Mouse (Mus musculus) right cerebral cortex, postnatal 36 days (tissue): ENCODE data around the gene Nol9.
"Not testable (repeated sequence)": the region's sequence is repeated elsewhere in the genome, so short reads cannot be mapped to it uniquely, and the experiment has no call there.

Source experiments
- DNase-seq, 2 experiments: peaks; one replicate each; pipeline ENCODE4 v3.0.0; 2022; ENCODE audit warnings: low spot score in 2 of 2, mixed read lengths in 1 of 2

The Nol9 gene

DNA sequence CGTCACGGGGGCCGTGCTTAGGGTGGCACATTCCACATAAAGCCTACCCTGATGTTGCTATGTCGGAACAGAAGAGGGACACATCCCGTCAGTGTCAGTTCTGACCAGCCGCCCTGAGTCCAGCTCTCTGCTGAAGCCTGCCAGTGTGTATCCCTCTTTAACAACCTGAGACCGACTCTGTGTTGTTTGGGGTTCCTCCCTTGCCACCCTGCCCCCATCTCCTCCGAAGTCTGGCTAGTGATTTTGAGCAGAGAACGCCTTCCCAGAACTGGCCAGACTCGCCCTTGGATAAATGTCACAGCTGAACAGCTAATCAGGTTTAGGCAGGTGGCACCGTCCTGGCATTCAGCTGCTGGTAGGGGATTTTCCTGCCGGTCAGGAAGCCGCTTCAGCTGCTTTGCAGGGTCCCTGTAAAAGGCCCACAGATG, 28.4 kb upstream of the Nol9 start:
- no peak for DNase-seq

DNA sequence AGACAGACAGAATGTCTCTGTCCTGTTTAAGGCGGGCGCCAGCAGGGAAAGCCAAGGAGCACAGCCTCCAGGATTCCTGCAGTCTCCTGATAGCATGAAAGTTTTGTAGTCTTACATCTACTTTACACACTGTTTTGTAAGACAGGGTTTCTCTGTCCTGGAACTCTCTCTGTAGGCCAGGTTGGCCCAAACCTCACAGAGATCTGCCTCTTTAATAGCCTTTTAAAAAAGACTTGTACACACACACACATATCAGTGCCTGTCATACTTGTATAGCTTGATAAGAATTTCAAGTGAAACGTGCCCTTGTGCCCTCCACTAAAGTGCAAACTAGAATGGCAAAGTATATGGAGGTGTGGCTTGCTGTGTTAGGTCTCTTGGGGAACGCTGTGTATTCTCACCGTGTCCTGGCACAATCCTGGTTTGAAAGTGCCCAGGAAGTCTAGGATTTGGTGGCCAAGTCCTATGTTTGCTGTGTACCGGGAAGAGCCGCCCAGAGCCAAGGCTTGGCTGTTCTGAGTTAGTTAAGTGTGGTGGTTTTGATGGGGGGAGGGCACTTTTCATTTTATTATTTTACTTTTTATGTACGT, 27.9 kb upstream of the Nol9 start:
- DNase-seq: no peak

DNA sequence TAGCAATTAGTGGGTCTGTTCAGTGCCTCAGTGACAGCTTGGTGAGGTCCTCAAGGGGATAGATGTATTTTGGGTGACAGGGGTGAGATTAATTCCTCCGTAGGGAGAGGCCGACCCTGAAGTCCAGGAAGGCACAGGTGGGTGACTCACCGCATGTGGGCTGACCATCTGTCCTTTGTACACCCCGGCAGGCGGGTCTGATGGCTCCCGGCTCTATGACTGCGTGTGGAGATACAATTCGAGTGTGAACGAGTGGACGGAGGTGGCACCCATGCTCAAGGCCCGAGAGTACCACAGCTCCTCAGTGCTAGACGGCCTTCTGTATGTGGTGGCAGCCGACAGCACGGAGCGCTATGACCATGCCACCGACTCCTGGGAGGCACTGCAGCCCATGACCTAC, 27.0 kb upstream of the Nol9 start:
- DNase-seq: no peak

DNA sequence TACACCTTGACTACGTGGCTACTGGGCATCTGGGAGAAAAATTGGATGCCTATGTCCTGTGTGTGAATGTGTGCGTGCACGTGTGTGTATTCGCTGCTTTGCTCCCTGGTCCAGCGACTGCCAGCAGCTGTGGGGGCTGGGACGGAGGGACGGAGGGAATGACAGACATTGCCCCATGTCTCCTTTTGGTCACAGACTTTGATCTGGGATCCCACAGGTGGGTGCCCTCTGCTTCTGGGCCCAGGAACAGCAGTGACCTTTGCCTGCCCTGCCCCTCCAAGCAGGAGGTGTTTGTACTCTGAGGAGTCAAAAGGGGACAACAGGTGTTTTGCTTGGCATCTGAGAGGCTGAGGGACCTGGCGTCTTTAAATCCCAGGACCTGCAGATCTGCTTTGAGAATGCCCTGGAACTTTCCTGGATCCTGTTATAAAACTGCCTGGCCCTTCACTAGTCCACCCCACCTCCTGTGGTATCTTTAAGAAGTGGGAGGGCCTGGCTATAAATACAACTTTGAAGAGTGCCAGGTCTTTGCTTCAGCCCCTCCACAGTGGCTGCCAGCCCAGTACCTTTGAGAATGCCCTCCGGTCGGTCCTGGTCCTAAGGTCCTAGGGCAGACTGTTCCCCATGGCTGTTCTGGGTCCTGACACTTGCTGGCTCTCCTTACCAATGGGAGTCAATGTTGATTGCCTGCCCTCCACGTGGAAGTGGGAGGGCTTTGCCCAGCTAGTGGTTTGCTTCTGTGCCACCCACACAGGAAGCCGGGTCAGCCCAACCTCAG, 25.9 kb upstream of the Nol9 start:
- no peak for DNase-seq

DNA sequence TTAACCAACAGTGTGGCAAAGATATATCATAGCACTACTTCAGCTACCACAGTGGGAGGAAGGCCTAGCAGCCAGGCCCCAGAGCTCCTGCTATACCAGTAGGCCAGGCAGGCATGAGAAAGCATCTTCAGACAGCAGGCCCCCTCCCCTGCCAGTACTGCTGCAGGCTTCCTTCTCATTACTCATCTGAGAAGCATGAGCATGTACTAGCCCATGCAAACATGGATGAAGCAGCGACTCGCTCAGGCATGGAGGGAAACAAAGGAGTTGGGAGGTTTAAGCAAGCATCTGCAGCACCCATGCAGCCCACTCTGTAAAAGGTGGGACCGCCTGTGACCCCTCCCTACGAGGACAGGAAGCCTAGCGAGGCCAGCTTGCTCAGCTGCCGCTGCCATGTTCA, 20.0 kb upstream of the Nol9 start:
- no peak for DNase-seq

DNA sequence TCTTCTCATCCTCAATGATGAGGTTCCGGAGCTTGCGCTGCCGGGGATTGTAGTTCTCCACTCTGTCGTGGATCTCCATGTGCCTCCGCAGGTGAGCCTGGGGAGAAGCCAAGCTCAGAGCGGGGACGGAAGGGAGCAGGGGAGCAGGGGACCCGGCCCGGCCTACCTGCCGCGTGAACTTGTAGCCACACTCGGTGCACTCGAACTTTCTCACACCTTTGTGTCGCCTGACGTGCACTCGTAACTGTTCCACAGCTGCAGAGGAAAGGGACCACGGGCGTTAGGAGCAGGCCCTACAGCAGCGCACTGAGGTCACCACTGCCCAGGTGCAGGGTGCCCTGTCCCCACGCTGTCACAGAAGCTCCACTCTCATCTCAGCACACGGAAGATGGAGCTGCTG, 19.1 kb upstream of the Nol9 start:
- no peak for DNase-seq

DNA sequence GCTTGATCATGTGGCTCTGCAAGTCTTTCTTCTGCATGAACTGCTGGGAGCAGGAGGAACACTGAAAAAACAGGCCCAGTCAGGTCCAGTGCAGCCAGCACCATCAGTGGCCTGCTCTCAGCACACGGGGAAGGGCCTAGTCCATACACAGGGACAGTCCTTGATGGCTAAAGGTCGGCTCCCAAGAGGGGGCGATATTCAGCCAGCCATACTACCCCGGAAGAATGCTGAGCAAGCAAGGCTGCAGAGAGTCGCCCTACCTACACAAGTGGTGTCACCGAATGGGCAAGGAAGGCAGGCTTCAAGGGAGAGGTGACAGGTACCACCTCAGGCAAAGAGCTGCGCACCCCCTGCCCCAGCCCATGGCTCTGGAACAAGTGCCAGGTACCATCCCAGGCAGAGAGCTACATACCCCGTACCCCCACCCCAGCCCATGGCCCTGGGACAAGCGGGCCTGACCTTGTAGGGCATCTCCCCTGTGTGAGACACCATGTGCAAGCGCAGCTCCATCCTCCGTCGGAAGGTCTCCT, 17.5 kb upstream of the Nol9 start:
- no peak for DNase-seq

DNA sequence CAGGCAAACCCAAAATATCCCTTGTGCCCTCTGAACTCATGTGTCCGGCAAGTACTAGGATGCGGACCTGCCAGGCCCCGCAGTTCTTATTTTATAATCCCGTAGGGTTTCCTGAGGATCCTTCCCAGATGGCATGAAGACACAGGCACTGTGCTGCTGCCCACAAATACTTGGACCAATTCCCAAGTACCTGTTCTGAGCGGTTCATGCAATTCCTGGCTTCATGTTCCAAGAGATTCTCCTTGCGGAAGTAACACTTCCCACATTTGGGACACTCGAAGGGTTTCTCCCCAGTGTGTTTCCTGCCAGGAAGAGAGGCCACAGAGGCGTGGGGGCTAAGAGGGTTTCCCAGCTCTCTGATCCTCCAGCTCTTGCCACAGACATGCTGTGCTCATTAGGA, 16.6 kb upstream of the Nol9 start:
- DNase-seq: no peak

DNA sequence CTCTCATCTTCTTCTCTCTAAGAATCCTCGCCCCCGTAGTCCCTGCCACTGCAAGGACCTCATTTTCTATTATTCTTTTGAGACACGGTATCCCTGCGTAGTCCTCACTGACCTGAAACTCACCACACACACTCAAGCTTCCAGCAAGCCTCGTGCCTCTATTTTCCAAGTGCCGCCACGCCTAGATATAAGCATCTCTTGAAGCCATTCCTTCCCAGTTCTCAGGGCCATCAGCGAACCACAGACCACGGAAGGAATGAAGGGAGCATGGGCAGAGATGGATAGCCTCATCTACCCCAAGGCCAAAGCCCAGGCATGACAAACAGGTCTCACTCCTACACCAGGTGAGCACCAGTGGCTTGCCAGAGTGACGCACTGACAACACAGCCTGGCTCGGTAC, 14.6 kb upstream of the Nol9 start:
- DNase-seq: no peak

DNA sequence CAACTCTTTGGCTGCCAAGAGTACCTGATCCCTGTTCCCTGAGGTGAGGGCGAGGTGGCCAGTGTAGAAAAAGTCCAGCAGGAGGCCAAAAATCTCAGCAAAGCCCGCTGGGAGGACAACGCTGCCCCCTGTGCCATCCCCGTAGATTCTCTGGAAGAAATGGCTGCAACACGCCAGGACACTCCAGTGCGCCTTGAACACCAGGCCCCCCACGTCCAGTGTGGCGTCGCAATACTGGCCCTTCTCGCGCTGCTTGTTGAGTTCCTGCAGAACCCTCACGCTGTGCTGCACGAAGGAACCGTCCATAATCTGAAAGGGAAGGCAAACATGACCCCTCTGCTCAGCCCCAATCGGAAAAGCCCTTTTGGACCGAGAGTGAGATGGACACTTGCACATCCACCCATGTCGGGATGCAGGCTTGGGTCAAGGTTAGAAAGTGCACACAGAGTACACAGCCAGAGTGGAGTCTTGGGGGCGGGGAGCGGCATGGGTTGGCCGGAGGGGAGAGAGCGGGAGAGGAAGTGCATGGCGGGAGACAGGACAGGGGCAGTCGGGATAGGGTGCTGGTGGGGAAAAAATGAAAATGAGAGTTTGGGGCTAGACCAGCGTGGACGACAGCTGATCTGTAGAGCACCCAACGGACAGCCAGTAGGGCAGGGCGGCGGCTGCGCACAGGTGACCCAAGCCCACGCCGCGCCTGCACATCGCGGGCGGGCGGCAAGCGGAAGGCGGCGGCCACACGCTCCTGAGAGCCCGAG, 12.2 kb upstream of the Nol9 start:
- DNase-seq: no peak

DNA sequence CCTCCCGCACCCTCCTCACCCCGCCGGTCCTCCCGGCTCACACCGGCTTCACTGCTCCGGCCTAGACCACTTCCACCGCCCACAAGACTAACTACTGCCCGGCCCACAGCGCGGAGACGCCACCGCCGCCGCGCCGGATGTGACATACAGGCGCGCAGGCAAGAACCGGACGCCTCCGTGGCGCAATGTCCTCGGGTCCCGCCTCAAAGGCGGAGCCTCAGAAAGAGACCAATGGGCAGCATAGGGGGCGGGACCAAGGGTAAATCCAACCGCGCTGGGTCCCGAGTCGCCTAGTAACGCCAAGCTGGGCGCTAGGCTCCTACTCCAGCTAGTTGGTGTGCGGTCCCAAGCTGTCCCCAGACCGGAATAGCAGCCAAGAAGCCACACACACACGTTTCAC, 11.6 kb upstream of the Nol9 start, which contains the start of gene Zbtb48:
Zbtb48 (minus strand) TSS at position 148 of the 400 bp plus-strand sequence.
- DNase-seq: peak; percentile 97

DNA sequence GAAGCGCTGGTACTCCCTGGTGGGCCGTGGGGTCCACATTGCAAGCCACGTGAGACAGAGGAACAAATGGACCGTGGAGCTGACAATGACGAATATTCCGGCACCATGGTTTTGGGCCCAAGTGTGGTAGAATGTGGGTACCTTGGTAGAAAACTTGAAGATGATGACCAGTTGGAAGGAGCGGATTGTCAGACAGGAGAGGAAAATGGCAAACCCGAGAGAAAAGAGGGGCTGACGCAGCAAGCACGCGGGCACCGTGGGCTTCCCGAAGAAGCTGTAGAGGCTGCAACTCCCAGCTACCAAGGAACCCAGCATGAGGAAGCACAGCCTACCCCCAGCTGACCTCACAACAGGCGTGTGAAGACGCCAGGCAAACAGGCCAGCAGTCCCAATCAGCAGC, 10.7 kb upstream of the Nol9 start:
- no peak for DNase-seq

DNA sequence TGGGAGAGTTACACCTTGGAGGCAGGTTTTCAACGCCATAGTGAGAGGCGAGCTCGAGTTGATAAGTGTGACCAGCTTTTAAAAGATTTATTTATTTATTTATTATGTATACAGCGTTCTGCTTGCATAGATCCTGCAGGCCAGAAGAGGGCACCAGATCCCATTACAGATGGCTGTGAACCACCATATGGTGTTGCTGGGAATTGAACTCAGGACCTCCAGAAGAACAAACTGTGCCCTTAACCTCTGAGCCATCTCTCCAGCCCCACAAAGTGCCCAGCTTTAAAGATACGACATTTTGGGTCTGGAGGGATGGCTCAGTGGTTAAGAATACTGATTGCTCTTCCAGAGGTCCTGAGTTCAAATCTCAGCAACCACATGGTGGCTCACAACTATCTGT, 10.0 kb upstream of the Nol9 start:
- DNase-seq: no peak

DNA sequence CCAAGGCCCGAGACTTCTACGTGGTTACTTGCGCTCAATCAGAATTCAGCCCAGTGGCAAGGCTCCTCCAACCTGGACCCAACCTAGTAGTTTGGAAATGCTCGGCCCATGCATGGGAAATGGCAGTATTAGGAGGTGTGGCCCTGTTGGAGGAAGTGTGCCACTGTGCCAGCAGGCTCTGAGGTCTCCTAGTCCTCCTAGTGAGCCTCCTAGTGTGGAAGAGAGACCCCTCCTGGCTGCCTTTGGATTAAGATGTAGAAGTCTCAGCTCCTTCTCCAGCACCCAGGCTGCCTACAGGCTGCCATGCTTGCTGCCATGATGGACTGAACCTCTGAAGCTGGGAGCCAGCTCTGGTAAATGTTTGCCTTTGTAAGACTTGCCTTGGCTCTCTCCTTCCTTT, 9.1 kb upstream of the Nol9 start:
- DNase-seq: no peak

DNA sequence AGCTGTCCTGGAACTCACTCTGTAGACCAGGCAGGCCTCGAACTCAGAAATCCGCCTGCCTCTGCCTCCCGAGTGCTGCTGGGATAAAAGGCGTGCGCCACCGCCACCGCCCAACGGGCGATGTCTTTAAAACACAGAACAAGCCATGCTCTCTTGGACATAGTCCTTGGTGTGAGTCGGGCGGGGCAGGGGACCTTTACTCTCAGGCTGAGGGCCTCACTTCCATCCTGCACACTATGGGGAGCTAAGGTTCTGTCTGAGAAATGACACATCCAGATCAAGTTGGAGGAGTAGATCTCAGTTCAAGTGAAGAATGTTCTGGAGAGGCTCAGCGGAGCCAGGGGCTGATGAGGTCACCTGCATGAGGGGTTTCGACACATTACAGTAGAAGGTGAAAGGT, 6.2 kb upstream of the Nol9 start:
- DNase-seq: no peak

DNA sequence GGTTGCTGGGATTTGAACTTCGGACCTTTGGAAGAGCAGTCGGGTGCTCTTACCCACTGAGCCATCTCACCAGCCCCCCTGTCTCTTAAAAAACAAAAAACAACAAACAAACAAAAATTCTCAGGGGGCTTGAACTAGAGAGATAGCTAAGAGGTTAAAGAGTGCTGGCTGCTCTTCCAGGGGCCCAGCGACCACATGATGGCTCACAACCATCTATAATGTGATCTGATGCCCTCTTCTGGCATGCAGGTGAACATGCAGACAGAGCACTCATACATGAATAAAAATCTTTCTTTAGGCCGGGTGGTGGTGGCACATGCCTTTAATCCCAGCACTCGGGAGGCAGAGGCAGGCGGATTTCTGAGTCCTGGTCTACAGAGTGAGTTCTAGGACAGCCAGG, 2.7 kb upstream of the Nol9 start:
- DNase-seq: not testable (repeated sequence)

DNA sequence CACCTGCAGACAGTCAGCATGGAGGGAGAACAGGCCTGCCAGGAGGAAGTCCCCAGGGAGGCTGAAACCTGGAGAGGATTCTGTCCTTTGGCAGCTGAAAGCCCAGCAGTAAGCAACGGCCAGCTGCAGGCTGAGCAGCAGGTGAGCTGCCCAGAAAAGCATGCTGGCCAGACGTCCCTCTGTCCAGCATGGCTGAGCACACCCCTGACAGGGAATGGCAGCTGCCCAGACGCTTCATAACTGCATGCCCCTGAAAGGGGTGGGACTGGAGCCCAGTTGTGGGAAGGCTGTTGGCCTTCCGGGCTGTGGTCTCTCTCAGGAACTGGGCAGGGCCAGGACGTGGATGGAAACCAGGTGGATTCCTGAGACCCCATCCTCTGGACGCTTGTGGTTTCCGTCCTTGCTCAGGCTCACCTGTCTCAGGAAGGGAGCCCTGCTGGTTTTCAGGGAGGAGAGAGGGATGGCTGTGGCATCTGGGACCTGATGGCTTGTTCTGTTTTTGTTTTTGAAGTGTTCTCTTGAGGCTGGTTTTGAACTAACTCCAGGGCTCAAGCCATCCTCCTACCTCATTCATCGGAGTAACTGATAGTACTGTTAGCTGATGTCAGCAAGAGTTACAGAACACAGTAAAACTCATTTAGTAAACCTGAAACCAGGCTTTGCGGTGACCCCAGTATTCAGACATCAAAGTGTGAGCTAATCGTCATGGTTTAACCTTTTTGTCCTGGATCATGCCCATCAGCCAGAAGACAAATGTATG, 716 bp upstream of the Nol9 start, which contains the start of gene Tas1r1:
Tas1r1 (minus strand) TSS at position 344 of the 760 bp plus-strand sequence.
- DNase-seq: no peak

DNA sequence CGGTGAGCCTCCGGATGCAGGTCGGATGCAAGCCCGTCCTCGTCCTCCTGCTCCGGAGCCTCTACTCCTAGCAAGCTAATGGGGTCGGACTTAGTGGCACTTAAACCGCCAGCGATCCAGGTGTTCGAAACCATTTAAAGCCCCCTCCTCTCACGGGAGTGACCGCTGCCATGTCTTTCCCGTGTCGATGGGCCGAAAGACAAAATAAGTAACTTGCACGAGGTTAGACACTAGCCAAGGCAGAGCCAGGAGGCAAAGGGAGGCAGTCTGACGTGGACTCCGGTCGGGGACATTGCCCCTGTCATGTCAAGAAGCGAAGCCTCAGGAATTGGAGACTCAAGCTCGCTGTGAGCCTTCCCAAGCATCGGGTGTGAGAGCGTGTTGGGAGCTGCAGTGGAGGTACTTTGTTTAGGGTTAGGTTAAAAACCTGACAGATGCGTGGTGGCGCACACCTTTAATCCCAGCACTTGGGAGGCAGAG, 750 bp downstream of the Nol9 start:
- DNase-seq: no peak

DNA sequence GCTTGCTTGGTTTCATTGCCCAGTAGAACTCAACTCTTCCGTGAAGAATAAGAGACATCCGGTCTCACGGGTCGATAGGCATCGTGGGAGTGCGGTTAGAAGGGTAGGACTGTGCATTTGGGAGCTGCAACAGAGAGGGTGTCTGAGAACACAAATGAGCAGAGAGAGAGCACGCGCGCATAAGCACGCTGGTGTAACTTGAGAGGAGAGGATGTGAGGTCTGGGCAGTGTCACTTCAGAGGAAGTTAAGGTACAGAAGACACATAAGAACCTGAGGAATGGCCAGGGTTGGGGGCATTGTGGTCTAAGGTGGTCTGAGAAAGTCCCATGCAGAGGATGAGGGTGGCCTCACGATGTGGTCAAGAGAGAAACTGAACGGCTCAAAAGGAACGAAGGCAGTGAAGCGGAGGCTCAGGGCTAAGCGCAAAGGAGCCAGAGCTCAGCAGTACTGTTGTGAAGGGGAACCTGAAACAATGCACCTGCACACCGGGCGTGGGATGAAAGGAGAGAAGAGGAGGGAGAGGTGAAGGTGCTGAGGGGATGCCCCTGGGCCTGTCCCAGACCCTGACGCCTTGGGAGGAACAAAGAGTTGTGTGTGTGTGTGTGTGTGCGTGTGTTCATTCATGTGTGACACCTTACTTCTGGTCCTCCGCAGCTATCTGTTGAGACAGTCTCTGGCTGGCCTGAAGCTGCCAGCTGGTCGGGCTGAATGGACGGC, 3.0 kb downstream of the Nol9 start:
- DNase-seq: no peak

DNA sequence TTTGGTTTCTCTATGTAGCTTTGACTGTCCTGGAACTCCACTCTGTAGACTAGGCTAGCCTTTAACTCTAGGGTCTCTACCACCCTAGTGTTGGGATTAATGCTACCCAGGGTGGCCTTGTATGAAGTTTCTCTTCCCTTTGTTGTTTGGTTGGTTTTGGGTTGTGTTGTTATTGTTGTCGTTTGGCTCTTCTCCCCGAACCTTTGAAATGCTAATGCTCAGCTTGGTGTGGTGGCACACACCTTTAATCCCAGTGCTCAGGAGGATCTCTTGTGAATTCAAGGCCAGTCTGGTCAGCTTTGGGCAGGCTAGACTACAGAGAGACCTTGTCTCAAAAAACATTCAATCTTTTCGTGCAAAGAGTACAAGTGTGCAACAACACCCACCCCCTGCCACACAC, 4.0 kb downstream of the Nol9 start:
- DNase-seq: no peak

DNA sequence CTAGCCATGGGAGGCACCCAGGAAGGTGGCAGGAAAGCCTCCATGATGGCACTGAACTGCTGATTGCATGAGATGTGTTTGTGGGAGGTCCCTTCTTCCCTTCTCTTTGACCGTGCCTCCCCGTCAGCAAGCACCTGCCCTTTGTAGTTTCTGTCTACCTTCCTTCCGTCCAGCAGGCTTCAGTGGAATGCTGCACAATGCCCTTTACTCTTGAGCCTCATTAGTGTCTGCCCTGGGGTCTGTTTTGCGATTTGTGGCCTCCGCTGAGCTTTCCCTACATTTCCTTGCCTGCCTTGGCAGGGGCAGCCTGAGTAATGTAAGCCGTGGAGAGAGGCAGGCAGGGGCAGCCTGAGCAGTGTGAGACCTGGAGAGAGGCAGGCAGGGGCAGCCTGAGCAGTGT, 5.5 kb downstream of the Nol9 start:
- no peak for DNase-seq
